Mouse (Mus musculus): ENCODE data around the gene Hoxa2.

- TF ChIP-seq POLR2AphosphoS2 (IDR thresholded peaks at IDR 0.05; ENCODE audit: low read length) (no peak), CTCF (IDR thresholded peaks at IDR 0.05 in 2 of 3, conservative IDR thresholded peaks at IDR 0.05 in 1 of 3; ENCODE audit: control insufficient read depth in 1 of 3, insufficient read depth in 1 of 3, low read depth in 2 of 3, low read length in 3 of 3, poor library complexity in 1 of 3, severe bottlenecking in 1 of 3) (no peak), MAX (IDR thresholded peaks at IDR 0.05; ENCODE audit: low read length) (no peak), MXI1 (IDR thresholded peaks at IDR 0.05; ENCODE audit: low read depth, low read length) (no peak), EP300 (IDR thresholded peaks at IDR 0.05; ENCODE audit: low read depth in 1 of 2, low read length in 2 of 2) (no peak), HCFC1 (IDR thresholded peaks at IDR 0.05; ENCODE audit: low read depth, low read length) (no peak), USF2 (IDR thresholded peaks at IDR 0.05; ENCODE audit: borderline replicate concordance in 1 of 2, insufficient read depth in 1 of 2, low read depth in 1 of 2, low read length in 2 of 2) (no peak), RCOR1 (IDR thresholded peaks at IDR 0.05; ENCODE audit: low read depth, low read length) (no peak), ELF1 (IDR thresholded peaks at IDR 0.05; ENCODE audit: low read depth, low read length) (no peak)
Observed at GRCm38 (mm10) chr6:52177806-52178205, 13.2 kb upstream of the Hoxa2 start.

Data from MEL (cell line).